Mouse (Mus musculus): ENCODE data around the gene Clec4e. TPM values are rescaled to one million over a fixed set of nuclear protein-coding genes. Genes with fewer than 3 reads are reported as not detected.
"Not testable (repeated sequence)": the region's sequence is repeated elsewhere in the genome, so short reads cannot be mapped to it uniquely, and the experiment has no call there.

The Clec4e gene
- polyA plus RNA-seq, 1 experiment from 2014 or later, result not detected

DNA sequence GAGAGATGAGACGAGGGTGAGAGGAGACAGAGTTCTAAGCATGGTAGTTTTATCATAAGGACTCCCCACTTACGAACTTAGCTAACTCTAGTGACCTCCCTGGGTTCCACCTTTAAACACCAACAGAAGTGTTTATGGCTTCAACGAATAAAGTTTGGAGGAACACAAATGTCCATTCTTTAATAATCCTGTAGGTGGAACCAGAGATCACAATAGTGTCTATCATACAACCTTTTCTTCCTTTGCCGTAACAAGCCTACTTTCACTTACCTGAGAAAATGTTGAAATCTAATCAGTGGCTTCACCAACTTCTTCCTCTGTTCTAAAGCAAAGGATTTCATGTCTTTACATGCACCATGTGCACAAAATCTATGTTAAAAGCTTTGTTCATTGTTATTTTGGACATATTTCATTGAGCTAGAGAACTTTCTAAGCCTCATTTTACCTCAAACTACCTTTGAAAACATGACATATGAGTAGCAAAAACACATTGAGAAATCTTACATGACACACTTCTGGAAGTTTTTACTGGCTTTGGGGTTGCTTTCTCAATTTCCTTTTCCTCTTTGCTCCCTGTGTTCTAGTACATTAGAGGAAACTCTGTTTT is 28.0 kb downstream of the Clec4e start, which contains the start of gene Clec4d:
TSS of gene Clec4d (plus strand) at position 557 of the 607 bp plus-strand sequence.
- Histone ChIP-seq H3K27ac (no peak within 1 kb of the TSS), H3K27me3 (ENCODE audit: insufficient read depth, poor library complexity, severe bottlenecking) (no peaks in the 10 kb centered on the region), H3K9me3 (no peaks in the 10 kb centered on the region), H3K4me1 (replicated peaks) (no peaks in the 10 kb centered on the region), H3K4me3 (no peak within 1 kb of the TSS), H3K36me3 (no peaks in the 10 kb centered on the region)
- DNase-seq (ENCODE audit: low spot score), result no peak
- WGBS, result 76% methylated on average over 4 of the region's 4 CpGs

GRCm38 (mm10) chr6:123260868-123261267 is 28.8 kb downstream of the Clec4e start:
- no peak for DNase-seq (ENCODE audit: low spot score)
- Histone ChIP-seq H3K4me1 (replicated peaks) (no peaks in the 10 kb centered on the region), H3K9me3 (no peaks in the 10 kb centered on the region), H3K36me3 (no peaks in the 10 kb centered on the region), H3K27ac (no peak overlapping the region), H3K27me3 (ENCODE audit: insufficient read depth, poor library complexity, severe bottlenecking) (no peaks in the 10 kb centered on the region), H3K4me3 (no peak overlapping the region)
- WGBS, result 89% methylated on average over 1 of the region's 1 CpGs

- H3K27ac ChIP-seq, result no peak overlapping the region
- no peaks in the 10 kb centered on the region for H3K27me3 ChIP-seq (ENCODE audit: insufficient read depth, poor library complexity, severe bottlenecking)
- WGBS, result 91% methylated on average over 4 of the region's 4 CpGs
- no peaks in the 10 kb centered on the region for H3K4me1 ChIP-seq (replicated peaks)
- no peaks in the 10 kb centered on the region for H3K36me3 ChIP-seq
- no peaks in the 10 kb centered on the region for H3K9me3 ChIP-seq
- no peak overlapping the region for H3K4me3 ChIP-seq
- no peak for DNase-seq (ENCODE audit: low spot score)
These were observed 29.6 kb downstream of the Clec4e start for GRCm38 (mm10) chr6:123259889-123260603.

GRCm38 (mm10) chr6:123258946-123259345 is 30.7 kb downstream of the Clec4e start:
- 82% methylated on average over 3 of the region's 3 CpGs for WGBS
- H3K27ac ChIP-seq, result no peak overlapping the region
- H3K27me3 ChIP-seq (ENCODE audit: insufficient read depth, poor library complexity, severe bottlenecking), result no peaks in the 10 kb centered on the region
- no peaks in the 10 kb centered on the region for H3K9me3 ChIP-seq
- no peak for DNase-seq (ENCODE audit: low spot score)
- H3K36me3 ChIP-seq, result no peaks in the 10 kb centered on the region
- H3K4me3 ChIP-seq, result no peak overlapping the region
- H3K4me1 ChIP-seq (replicated peaks), result no peaks in the 10 kb centered on the region

- Histone ChIP-seq H3K9me3 (no peaks in the 10 kb centered on the region), H3K27ac (no peak overlapping the region), H3K27me3 (ENCODE audit: insufficient read depth, poor library complexity, severe bottlenecking) (no peaks in the 10 kb centered on the region), H3K4me3 (no peak overlapping the region), H3K4me1 (replicated peaks) (no peaks in the 10 kb centered on the region), H3K36me3 (no peaks in the 10 kb centered on the region)
- no peak for DNase-seq (ENCODE audit: low spot score)
These were observed 36.9 kb downstream of the Clec4e start for GRCm38 (mm10) chr6:123252735-123253134.

GRCm38 (mm10) chr6:123248862-123249261 is 40.8 kb downstream of the Clec4e start:
- not testable (repeated sequence) for H3K4me1 ChIP-seq (replicated peaks); H3K36me3 ChIP-seq; H3K4me3 ChIP-seq; H3K27me3 ChIP-seq (ENCODE audit: insufficient read depth, poor library complexity, severe bottlenecking); H3K9me3 ChIP-seq; H3K27ac ChIP-seq; DNase-seq (ENCODE audit: low spot score)
- WGBS, result 84% methylated on average over 2 of the region's 2 CpGs

- Histone ChIP-seq H3K27ac (no peak overlapping the region), H3K27me3 (ENCODE audit: insufficient read depth, poor library complexity, severe bottlenecking) (no peaks in the 10 kb centered on the region), H3K36me3 (no peaks in the 10 kb centered on the region), H3K4me3 (no peak overlapping the region), H3K4me1 (replicated peaks) (no peaks in the 10 kb centered on the region), H3K9me3 (0 out of 2 replicates have a peak, but pooled peaks cover 3% of the 10 kb centered on the region)
- WGBS, result 88% methylated on average over 5 of the region's 5 CpGs
- DNase-seq (ENCODE audit: low spot score), result no peak
These were observed 45.5 kb downstream of the Clec4e start for GRCm38 (mm10) chr6:123244201-123244600.

- H3K27ac ChIP-seq, result no peak overlapping the region
- no peaks in the 10 kb centered on the region for H3K9me3 ChIP-seq
- H3K4me3 ChIP-seq, result no peak overlapping the region
- H3K4me1 ChIP-seq (replicated peaks), result no peaks in the 10 kb centered on the region
- DNase-seq (ENCODE audit: low spot score), result no peak
- H3K36me3 ChIP-seq, result no peaks in the 10 kb centered on the region
- H3K27me3 ChIP-seq (ENCODE audit: insufficient read depth, poor library complexity, severe bottlenecking), result no peaks in the 10 kb centered on the region
These were observed 52.1 kb downstream of the Clec4e start for GRCm38 (mm10) chr6:123237582-123237981.

Other genes starting within 250 kb of the Clec4e start
- not detected in 2 replicates for gene Clec4b1, start 239.9 kb downstream of the Clec4e start, polyA plus RNA-seq (2016; fragmentation: Nextera tagmentation; extraction: Ambion mirVana)
- 0.42 and 0.98 TPM in 2 replicates for gene Clec4a2, start 183.4 kb downstream of the Clec4e start, polyA plus RNA-seq (2016; fragmentation: Nextera tagmentation; extraction: Ambion mirVana)
- gene Clec4b2, start 117.0 kb downstream of the Clec4e start, polyA plus RNA-seq (2016; fragmentation: Nextera tagmentation; extraction: Ambion mirVana), result not detected in 2 replicates
- 0.18 TPM in 1 of 2 replicates, not detected in the other for gene Clec4n, start 60.0 kb downstream of the Clec4e start, polyA plus RNA-seq (2016; fragmentation: Nextera tagmentation; extraction: Ambion mirVana)
- not detected in 2 replicates for gene Clec4d, start 27.8 kb downstream of the Clec4e start, polyA plus RNA-seq (2016; fragmentation: Nextera tagmentation; extraction: Ambion mirVana)
- gene Vmn2r19, start 18.5 kb upstream of the Clec4e start, polyA plus RNA-seq (2016; fragmentation: Nextera tagmentation; extraction: Ambion mirVana), result not detected in 2 replicates
- gene Vmn2r20, start 128.2 kb upstream of the Clec4e start, polyA plus RNA-seq (2016; fragmentation: Nextera tagmentation; extraction: Ambion mirVana), result not detected in 2 replicates
- not detected in 2 replicates for gene Vmn2r21, start 243.5 kb upstream of the Clec4e start, polyA plus RNA-seq (2016; fragmentation: Nextera tagmentation; extraction: Ambion mirVana)